Mouse (Mus musculus): Measurements from ENCODE around the gene Rgs13. TPM values are rescaled to one million over a fixed set of nuclear protein-coding genes. Genes with fewer than 3 reads are reported as not detected.
"Not testable (repeated sequence)": the region's sequence is repeated elsewhere in the genome, so short reads cannot be mapped to it uniquely, and the experiment has no call there.

The Rgs13 gene
- polyA plus RNA-seq, 1 experiment from 2014 or later = not detected

GRCm38 (mm10) chr1:144149997-144150396 is 27.2 kb downstream of the Rgs13 start:
- WGBS (ENCODE audit: insufficient replicate concordance) = 68% methylated on average over 3 of the region's 3 CpGs
- no peak for DNase-seq
- H3K9me3 ChIP-seq (ENCODE audit: low read length) = no peaks in the 10 kb centered on the region
- no peaks in the 10 kb centered on the region for H3K27me3 ChIP-seq (ENCODE audit: insufficient read depth, low read length)
- no peak overlapping the region for H3K27ac ChIP-seq (ENCODE audit: low read depth)
- no peak for TF ChIP-seq EP300 (IDR thresholded peaks at IDR 0.05; ENCODE audit: low read depth)
- no peak for TF ChIP-seq CTCF (IDR thresholded peaks at IDR 0.05; ENCODE audit: low read depth)
- no peak overlapping the region for H3K4me2 ChIP-seq (ENCODE audit: low read depth, low read length)
- no peak for ATAC-seq
- no peaks in the 10 kb centered on the region for H3K36me3 ChIP-seq (replicated peaks; ENCODE audit: insufficient read depth, low read length)
- H3K4me3 ChIP-seq (ENCODE audit: low read depth, low read length) = no peak overlapping the region
- H3K4me1 ChIP-seq (ENCODE audit: insufficient read depth) = no peaks in the 10 kb centered on the region
- no peak overlapping the region for H3K9ac ChIP-seq (replicated peaks)

- H3K27me3 ChIP-seq (ENCODE audit: insufficient read depth, low read length); ATAC-seq; H3K4me3 ChIP-seq (ENCODE audit: low read depth, low read length); H3K9ac ChIP-seq (replicated peaks); DNase-seq; H3K4me2 ChIP-seq (ENCODE audit: low read depth, low read length); H3K36me3 ChIP-seq (replicated peaks; ENCODE audit: insufficient read depth, low read length); H3K4me1 ChIP-seq (ENCODE audit: insufficient read depth); H3K27ac ChIP-seq (ENCODE audit: low read depth); H3K9me3 ChIP-seq (ENCODE audit: low read length): not testable (repeated sequence)
- 72% methylated on average over 2 of the region's 2 CpGs for WGBS (ENCODE audit: insufficient replicate concordance)
Measured at GRCm38 (mm10) chr1:144141398-144141797, 35.8 kb downstream of the Rgs13 start.

GRCm38 (mm10) chr1:144139847-144140246 is 37.3 kb downstream of the Rgs13 start:
- Histone ChIP-seq H3K4me2 (ENCODE audit: low read depth, low read length) (no peak overlapping the region), H3K36me3 (replicated peaks; ENCODE audit: insufficient read depth, low read length) (no peaks in the 10 kb centered on the region), H3K9me3 (ENCODE audit: low read length) (no peaks in the 10 kb centered on the region), H3K9ac (replicated peaks) (no peak overlapping the region), H3K27ac (ENCODE audit: low read depth) (no peak overlapping the region), H3K27me3 (ENCODE audit: insufficient read depth, low read length) (no peaks in the 10 kb centered on the region), H3K4me3 (ENCODE audit: low read depth, low read length) (no peak overlapping the region), H3K4me1 (ENCODE audit: insufficient read depth) (no peaks in the 10 kb centered on the region)
- no peak for DNase-seq
- ATAC-seq = no peak
- WGBS (ENCODE audit: insufficient replicate concordance) = 61% methylated on average over 1 of the region's 1 CpGs
- no peak for TF ChIP-seq CTCF (IDR thresholded peaks at IDR 0.05; ENCODE audit: low read depth)
- TF ChIP-seq EP300 (IDR thresholded peaks at IDR 0.05; ENCODE audit: low read depth) = no peak

GRCm38 (mm10) chr1:144127965-144128364 is 49.2 kb downstream of the Rgs13 start:
- DNase-seq (no peak), ATAC-seq (no peak)
- TF ChIP-seq CTCF (IDR thresholded peaks at IDR 0.05; ENCODE audit: low read depth) (no peak), EP300 (IDR thresholded peaks at IDR 0.05; ENCODE audit: low read depth) (no peak)
- H3K9ac ChIP-seq (replicated peaks) = no peak overlapping the region
- no peaks in the 10 kb centered on the region for H3K9me3 ChIP-seq (ENCODE audit: low read length)
- H3K27ac ChIP-seq (ENCODE audit: low read depth) = no peak overlapping the region
- no peaks in the 10 kb centered on the region for H3K27me3 ChIP-seq (ENCODE audit: insufficient read depth, low read length)
- H3K36me3 ChIP-seq (replicated peaks; ENCODE audit: insufficient read depth, low read length) = no peaks in the 10 kb centered on the region
- H3K4me2 ChIP-seq (ENCODE audit: low read depth, low read length) = no peak overlapping the region
- no peaks in the 10 kb centered on the region for H3K4me1 ChIP-seq (ENCODE audit: insufficient read depth)
- 71% methylated on average over 7 of the region's 7 CpGs for WGBS (ENCODE audit: insufficient replicate concordance)
- no peak overlapping the region for H3K4me3 ChIP-seq (ENCODE audit: low read depth, low read length)

GRCm38 (mm10) chr1:144120042-144120441 is 57.1 kb downstream of the Rgs13 start:
- Histone ChIP-seq H3K9ac (replicated peaks) (no peak overlapping the region), H3K4me2 (ENCODE audit: low read depth, low read length) (no peak overlapping the region), H3K4me3 (ENCODE audit: low read depth, low read length) (no peak overlapping the region), H3K9me3 (ENCODE audit: low read length) (no peaks in the 10 kb centered on the region), H3K4me1 (ENCODE audit: insufficient read depth) (no peaks in the 10 kb centered on the region), H3K27ac (ENCODE audit: low read depth) (no peak overlapping the region), H3K27me3 (ENCODE audit: insufficient read depth, low read length) (no peaks in the 10 kb centered on the region), H3K36me3 (replicated peaks; ENCODE audit: insufficient read depth, low read length) (no peaks in the 10 kb centered on the region)
- ATAC-seq (no peak), DNase-seq (no peak)
- 76% methylated on average over 4 of the region's 4 CpGs for WGBS (ENCODE audit: insufficient replicate concordance)
- TF ChIP-seq EP300 (IDR thresholded peaks at IDR 0.05; ENCODE audit: low read depth) (no peak), CTCF (IDR thresholded peaks at IDR 0.05; ENCODE audit: low read depth) (no peak)

- Histone ChIP-seq H3K9me3 (ENCODE audit: low read length) (no peaks in the 10 kb centered on the region), H3K9ac (replicated peaks) (no peak overlapping the region), H3K4me2 (ENCODE audit: low read depth, low read length) (no peak overlapping the region), H3K36me3 (replicated peaks; ENCODE audit: insufficient read depth, low read length) (no peaks in the 10 kb centered on the region), H3K27me3 (ENCODE audit: insufficient read depth, low read length) (no peaks in the 10 kb centered on the region), H3K4me3 (ENCODE audit: low read depth, low read length) (no peak overlapping the region), H3K4me1 (ENCODE audit: insufficient read depth) (no peaks in the 10 kb centered on the region), H3K27ac (ENCODE audit: low read depth) (no peak overlapping the region)
- DNase-seq (no peak), ATAC-seq (no peak)
- WGBS (ENCODE audit: insufficient replicate concordance) = 64% methylated on average over 2 of the region's 2 CpGs
- TF ChIP-seq EP300 (IDR thresholded peaks at IDR 0.05; ENCODE audit: low read depth) = no peak
- no peak for TF ChIP-seq CTCF (IDR thresholded peaks at IDR 0.05; ENCODE audit: low read depth)
Measured at GRCm38 (mm10) chr1:144119456-144119855, 57.7 kb downstream of the Rgs13 start.
